16 mouse cellular contexts compared by ENCODE assay signal in the genomic region with DNA sequence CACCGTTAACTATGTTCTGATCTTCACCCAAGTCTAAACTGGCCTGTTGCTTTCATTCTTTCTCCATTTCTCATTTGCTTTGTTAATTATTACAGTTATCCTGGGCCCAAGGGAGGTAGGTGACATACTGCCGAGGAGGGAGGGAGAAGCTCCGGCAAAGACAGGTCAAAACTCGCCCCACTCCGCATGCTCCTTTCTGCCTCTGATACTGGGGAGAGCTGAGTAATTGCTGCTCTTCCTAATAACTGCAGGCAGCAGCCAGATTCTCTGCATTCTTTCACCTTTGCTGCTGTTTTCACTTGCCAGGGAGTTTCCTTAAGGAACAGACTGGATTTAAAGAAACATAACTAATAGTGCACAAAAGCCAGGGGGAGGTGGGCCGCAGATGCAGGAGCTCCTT. TPM values are rescaled to one million over a fixed set of nuclear protein-coding genes. Genes with fewer than 3 reads are reported as not detected.
DNase-seq lines count a peak whose midpoint lies in the region; ATAC-seq and TF ChIP-seq lines count a peak whose summit lies in the region.
"Had no signal": no experiment of that assay in that cellular context is flagged by ENCODE, and none has a peak within 500 bp of the region (broad histone marks: within the 10 kb centered on the region; RNA-seq: fewer than 3 reads in every experiment).

No protein-coding gene starts in this region.

- TF ChIP-seq POLR2A in limb, embryonic 14.5 days (IDR thresholded peaks at IDR 0.05; ENCODE audit: borderline replicate concordance, extremely low read depth, insufficient read depth, insufficient read length): no peak

- H3K4me1 ChIP-seq in embryonic facial prominence, embryonic 10.5 days: peaks cover 49% of the 10 kb centered on the region
- H3K4me1 ChIP-seq in limb, embryonic 14.5 days (ENCODE audit: control insufficient read depth, insufficient read depth, low read length): peaks cover 52% of the 10 kb centered on the region
- H3K4me1 ChIP-seq in forebrain, embryonic 13.5 days: peaks cover 10% of the 10 kb centered on the region; the same call in 1 of the 2 replicates
- H3K4me1 ChIP-seq: midbrain, embryonic 15.5 days had no signal

- no peak for TF ChIP-seq CTCF in gastrocnemius, adult 2 months (IDR thresholded peaks at IDR 0.05)

- peaks cover 6% of the 10 kb centered on the region; the same call in 1 of the 2 replicates for H3K36me3 ChIP-seq in embryonic facial prominence, embryonic 10.5 days (replicated peaks)
- peaks cover 4% of the 10 kb centered on the region for H3K36me3 ChIP-seq in limb, embryonic 14.5 days (ENCODE audit: control insufficient read depth, insufficient read depth, low read length)
- H3K36me3 ChIP-seq in forebrain, embryonic 13.5 days (ENCODE audit: poor library complexity, severe bottlenecking): no peaks in the 10 kb centered on the region
- H3K36me3 ChIP-seq: heart, embryonic 12.5 days; midbrain, embryonic 15.5 days had no signal

- intact Hi-C loops in gastrocnemius, adult 2 months (cut with DNase I): loop anchor here (5.0 kb wide), 2 partner anchors 34 to 224 kb away; no protein-coding TSS in a partner anchor
- intact Hi-C loops in gastrocnemius, postnatal 14 days (cut with DNase I; ENCODE audit: low total_unique reads): no loop called here

- H3K9me3 ChIP-seq in embryonic facial prominence, embryonic 10.5 days: no peaks in the 10 kb centered on the region
- H3K9me3 ChIP-seq in limb, embryonic 14.5 days (ENCODE audit: control insufficient read depth, low read length): no peaks in the 10 kb centered on the region
- no peaks in the 10 kb centered on the region for H3K9me3 ChIP-seq in forebrain, embryonic 13.5 days (replicated peaks)
- H3K9me3 ChIP-seq: heart, embryonic 12.5 days; midbrain, embryonic 15.5 days had no signal

- H3K9ac ChIP-seq in limb, embryonic 14.5 days (ENCODE audit: low read depth, low read length, severe bottlenecking): no peak overlapping the region
- no peak overlapping the region for H3K9ac ChIP-seq in forebrain, embryonic 13.5 days
- H3K9ac ChIP-seq: heart, embryonic 12.5 days; liver, postnatal 0 days; midbrain, embryonic 15.5 days had no signal

- peak overlapping the region; percentile 71 for H3K27ac ChIP-seq in gastrocnemius, adult 2 months
- H3K27ac ChIP-seq in embryonic facial prominence, embryonic 10.5 days (replicated peaks): 0 out of 2 replicates have a peak overlapping the region, but pooled peaks have one; percentile 30
- no peak overlapping the region for H3K27ac ChIP-seq in limb, embryonic 14.5 days (replicated peaks; ENCODE audit: low read depth, low read length)
- H3K27ac ChIP-seq in forebrain, embryonic 13.5 days: no peak overlapping the region
- H3K27ac ChIP-seq: macrophage; midbrain, embryonic 15.5 days had no signal

- H3K27me3 ChIP-seq in embryonic facial prominence, embryonic 10.5 days (replicated peaks; ENCODE audit: low read depth, poor library complexity, severe bottlenecking): no peaks in the 10 kb centered on the region
- H3K27me3 ChIP-seq in limb, embryonic 14.5 days (ENCODE audit: control insufficient read depth, insufficient read depth, low read length): no peaks in the 10 kb centered on the region
- H3K27me3 ChIP-seq in forebrain, embryonic 13.5 days: no peaks in the 10 kb centered on the region
- H3K27me3 ChIP-seq: heart, embryonic 12.5 days; midbrain, embryonic 15.5 days had no signal

- H3K4me2 ChIP-seq in limb, embryonic 14.5 days (replicated peaks; ENCODE audit: low read depth, low read length, severe bottlenecking): peak overlapping the region; percentile 18; the same call in 1 of the 2 replicates
- H3K4me2 ChIP-seq in forebrain, embryonic 13.5 days: no peak overlapping the region
- H3K4me2 ChIP-seq: heart, embryonic 12.5 days; midbrain, embryonic 15.5 days had no signal

- H3K4me3 ChIP-seq in gastrocnemius, adult 2 months: peak overlapping the region; percentile 30
- H3K4me3 ChIP-seq in embryonic facial prominence, embryonic 10.5 days: no peak overlapping the region
- no peak overlapping the region for H3K4me3 ChIP-seq in limb, embryonic 14.5 days (replicated peaks; ENCODE audit: low read length)
- H3K4me3 ChIP-seq in forebrain, embryonic 13.5 days: no peak overlapping the region
- H3K4me3 ChIP-seq: heart, embryonic 12.5 days; midbrain, embryonic 15.5 days had no signal

- no peak for DNase-seq in gastrocnemius, adult 2 months
- DNase-seq in gastrocnemius, postnatal 14 days: no peak
- peak; percentile 19 for DNase-seq in embryonic facial prominence, embryonic 10.5 days (ENCODE audit: low spot score)
- peak; percentile 47 to 53 for DNase-seq in kidney, adult 8-10 months
- DNase-seq in limb, embryonic 14.5 days (ENCODE audit: low spot score): peak; percentile 48
- no peak for DNase-seq in testis, postnatal 14 days (ENCODE audit: low spot score)
- DNase-seq in thymus, postnatal 14 days: no peak
- DNase-seq: adrenal gland, adult 8-10 months; B cell, adult 2 months; cerebellum, postnatal 10 days; heart, postnatal 4 days; liver, postnatal 0 days had no signal

- WGBS in embryonic facial prominence, embryonic 10.5 days: 51% methylated on average over 6 of the region's 6 CpGs
- WGBS in limb, embryonic 14.5 days: 21% methylated on average over 6 of the region's 6 CpGs
- 61% methylated on average over 6 of the region's 6 CpGs for WGBS in forebrain, embryonic 13.5 days

- ATAC-seq in limb, embryonic 14.5 days (ENCODE audit: low FRiP score, low read depth): no peak
- no peak for ATAC-seq in forebrain, embryonic 13.5 days
- ATAC-seq: liver, postnatal 0 days; midbrain, embryonic 15.5 days had no signal

RNA-seq across cellular contexts. Expression of a gene that starts 13.1 kb away (rescaled TPM):
- total RNA-seq in gastrocnemius, adult 2 months (2021): 10 to 100 TPM; 37.5 to 46.3 TPM
- 10 to 100 TPM; 19.3 to 20.1 TPM for total RNA-seq in gastrocnemius, postnatal 14 days (2021)
- polyA plus RNA-seq in embryonic facial prominence, embryonic 10.5 days (2016; fragmentation: Nextera tagmentation; extraction: Ambion mirVana): 2.2 and 2.7 TPM in 2 replicates
- polyA plus RNA-seq in limb, embryonic 14.5 days (2012; rRNA removed): 22.9 and 29.9 TPM in 2 replicates
- polyA plus RNA-seq in limb, embryonic 14.5 days (2014; fragmentation: Nextera tagmentation; extraction: Ambion mirVana): 10.5 and 13.9 TPM in 2 replicates
- 3.6 and 3.8 TPM in 2 replicates for polyA plus RNA-seq in forebrain, embryonic 13.5 days (2015; fragmentation: Nextera tagmentation; extraction: Ambion mirVana)

Comparison
In these comparisons a context has a peak if more than half of its experiments do, and no peak if none do; other contexts are left out.
1. DNase-seq: peak in embryonic facial prominence, embryonic 10.5 days (single experiment), kidney, adult 8-10 months (2 of 2) and limb, embryonic 14.5 days (single experiment); none in gastrocnemius, adult 2 months (single experiment), gastrocnemius, postnatal 14 days (single experiment), testis, postnatal 14 days (single experiment) and thymus, postnatal 14 days (single experiment).
2. H3K27ac ChIP-seq: peak in gastrocnemius, adult 2 months (single experiment) and embryonic facial prominence, embryonic 10.5 days (single experiment); none in limb, embryonic 14.5 days (single experiment) and forebrain, embryonic 13.5 days (single experiment).